Mouse (Mus musculus) heart, adult 2 months (tissue): ENCODE measurements around the gene Zfp963.

Experiments used
- CTCF ChIP-seq: fragments of 200-600 bp; IDR thresholded peaks from 2 replicates; pipeline ENCODE4 v1.8.1; 2022; ENCODE audit warnings: antibody characterized with exemption, mild to moderate bottlenecking, moderate library complexity
- EP300 ChIP-seq: fragments of 200-500 bp; IDR thresholded peaks from 2 replicates; pipeline ENCODE4 v1.6.1; 2011; ENCODE audit warnings: low read depth, low read length, control low read depth; ENCODE audit not compliant: insufficient read depth
- POLR2A ChIP-seq: fragments of 200-500 bp; IDR thresholded peaks from 2 replicates; pipeline ENCODE4 v1.6.1; 2011; ENCODE audit warnings: mild to moderate bottlenecking, low read depth, low read length, control low read depth; ENCODE audit not compliant: insufficient read depth

GRCm38 (mm10) chr8:69749544-69750454 lies at the start of gene Zfp963:
- peak; percentile 63; the same call in 1 of the 2 replicates for TF ChIP-seq EP300
- 0 out of 2 replicates have a peak, but pooled peaks have one; percentile 2 for TF ChIP-seq CTCF
- TF ChIP-seq POLR2A: peak; percentile 99
